In genomic region chr6:64727751-64728403, GRCm38 (mm10) we compare ENCODE assay signal across 8 mouse cellular contexts. TPM values are rescaled to one million over a fixed set of nuclear protein-coding genes. Genes with fewer than 3 reads are reported as not detected.
DNase-seq lines count a peak whose midpoint lies in the region; ATAC-seq lines count a peak whose summit lies in the region.

No protein-coding gene starts in this region.

- peaks cover 61% of the 10 kb centered on the region for H3K27me3 ChIP-seq in forebrain, embryonic 13.5 days
- H3K27me3 ChIP-seq in lung, embryonic 15.5 days = peaks cover 60% of the 10 kb centered on the region
- H3K27me3 ChIP-seq in stomach, embryonic 14.5 days (ENCODE audit: control insufficient read depth, insufficient read depth, low read length) = peaks cover 43% of the 10 kb centered on the region

- peaks cover 30% of the 10 kb centered on the region for H3K4me1 ChIP-seq in forebrain, embryonic 13.5 days
- peaks cover 19% of the 10 kb centered on the region for H3K4me1 ChIP-seq in lung, embryonic 15.5 days
- H3K4me1 ChIP-seq in stomach, embryonic 14.5 days (ENCODE audit: control insufficient read depth, insufficient read depth, low read length) = peaks cover 15% of the 10 kb centered on the region; the same call in 1 of the 2 replicates

- no peaks in the 10 kb centered on the region for H3K9me3 ChIP-seq in forebrain, embryonic 13.5 days (replicated peaks)
- H3K9me3 ChIP-seq in lung, embryonic 15.5 days = no peaks in the 10 kb centered on the region
- H3K9me3 ChIP-seq in stomach, embryonic 14.5 days (ENCODE audit: control insufficient read depth, low read depth, low read length) = no peaks in the 10 kb centered on the region; the same call in 1 of the 2 replicates

- no peak overlapping the region for H3K27ac ChIP-seq in forebrain, embryonic 13.5 days
- no peak overlapping the region for H3K27ac ChIP-seq in lung, embryonic 15.5 days
- no peak overlapping the region for H3K27ac ChIP-seq in stomach, embryonic 14.5 days (ENCODE audit: low read length)

- H3K36me3 ChIP-seq in forebrain, embryonic 13.5 days (ENCODE audit: poor library complexity, severe bottlenecking) = no peaks in the 10 kb centered on the region
- no peaks in the 10 kb centered on the region for H3K36me3 ChIP-seq in lung, embryonic 15.5 days
- H3K36me3 ChIP-seq in stomach, embryonic 14.5 days (ENCODE audit: control insufficient read depth, insufficient read depth, low read length) = no peaks in the 10 kb centered on the region

- WGBS in forebrain, embryonic 13.5 days = under 1% methylated on average over 29 of the region's 29 CpGs
- under 1% methylated on average over 29 of the region's 29 CpGs for WGBS in lung, embryonic 15.5 days
- under 1% methylated on average over 29 of the region's 29 CpGs for WGBS in stomach, embryonic 14.5 days

- H3K9ac ChIP-seq in forebrain, embryonic 13.5 days = no peak overlapping the region
- no peak overlapping the region for H3K9ac ChIP-seq in lung, embryonic 15.5 days
- no peak overlapping the region for H3K9ac ChIP-seq in stomach, embryonic 14.5 days (replicated peaks; ENCODE audit: low read depth, low read length)

- DNase-seq in urinary bladder, adult 18-20 months (ENCODE audit: low spot score in 2 of 2) = peak; percentile 19 to 35
- DNase-seq in urinary bladder, postnatal 10 days (ENCODE audit: low spot score) = no peak
- DNase-seq in kidney, adult 8-10 months = peak; percentile 27 to 28
- DNase-seq in spleen, postnatal 10 days (ENCODE audit: low spot score in 2 of 2) = no peak
- no peak for DNase-seq in gastrocnemius, postnatal 36 days

- peak overlapping the region; percentile 82 for H3K4me2 ChIP-seq in forebrain, embryonic 13.5 days
- H3K4me2 ChIP-seq in lung, embryonic 15.5 days = peak overlapping the region; percentile 90
- peak overlapping the region; percentile 80 for H3K4me2 ChIP-seq in stomach, embryonic 14.5 days (replicated peaks; ENCODE audit: low read depth, low read length)

- peak overlapping the region; percentile 46 for H3K4me3 ChIP-seq in forebrain, embryonic 13.5 days
- peak overlapping the region; percentile 42 for H3K4me3 ChIP-seq in lung, embryonic 15.5 days
- H3K4me3 ChIP-seq in stomach, embryonic 14.5 days (ENCODE audit: low read depth, low read length) = peak overlapping the region; percentile 38

- 0 out of 2 replicates have a peak, but pooled peaks have one; percentile 33 for ATAC-seq in forebrain, embryonic 13.5 days
- ATAC-seq in lung, embryonic 15.5 days (ENCODE audit: borderline replicate concordance, extremely low read depth, low FRiP score, low TSS enrichment) = peak; percentile 71; the same call in 1 of the 2 replicates
- peak; percentile 77 for ATAC-seq in stomach, embryonic 14.5 days (ENCODE audit: insufficient number of reproducible peaks, insufficient read depth, low FRiP score, low read depth)

- intact Hi-C loops in gastrocnemius, postnatal 36 days (cut with DNase I) = no loop called here

RNA-seq across cellular contexts. Expression of gene Atoh1, which starts 1.0 kb away (rescaled TPM):
- not detected in 2 replicates for polyA plus RNA-seq in forebrain, embryonic 13.5 days (2015; fragmentation: Nextera tagmentation; extraction: Ambion mirVana)
- polyA plus RNA-seq in lung, embryonic 15.5 days (2015; fragmentation: Nextera tagmentation; extraction: Ambion mirVana) = not detected in 2 replicates
- 0.38 TPM in 1 of 2 replicates, not detected in the other for polyA plus RNA-seq in stomach, embryonic 14.5 days (2014; fragmentation: Nextera tagmentation; extraction: Ambion mirVana)
- not detected for total RNA-seq in gastrocnemius, postnatal 36 days (2021)

Comparison
In these comparisons a context has a peak if more than half of its experiments do, and no peak if none do; other contexts are left out.
1. DNase-seq: peak in urinary bladder, adult 18-20 months (2 of 2) and kidney, adult 8-10 months (2 of 2); none in urinary bladder, postnatal 10 days (single experiment), spleen, postnatal 10 days (0 of 2) and gastrocnemius, postnatal 36 days (0 of 2).
2. Peak in every context shown above with its lines, with median percentiles within 50 percentile points of each other: ATAC-seq, H3K4me2 ChIP-seq and H3K4me3 ChIP-seq.